ENCODE assay signal across 8 mouse cellular contexts in genomic region chr17:26452371-26452972, GRCm38 (mm10). TPM values are rescaled to one million over a fixed set of nuclear protein-coding genes. Genes with fewer than 3 reads are reported as not detected.
DNase-seq lines count a peak whose midpoint lies in the region; ATAC-seq and TF ChIP-seq lines count a peak whose summit lies in the region.
"Had no signal": no experiment of that assay in that cellular context is flagged by ENCODE, and none has a peak within 500 bp of the region (broad histone marks: within the 10 kb centered on the region; RNA-seq: fewer than 3 reads in every experiment).

No protein-coding gene starts in this region.

- H3K9ac ChIP-seq in intestine, postnatal 0 days (ENCODE audit: low read depth, low read length) = no peak overlapping the region
- H3K9ac ChIP-seq: liver, embryonic 13.5 days had no signal

- no peak overlapping the region for H3K4me2 ChIP-seq in intestine, postnatal 0 days (replicated peaks; ENCODE audit: low read depth)
- H3K4me2 ChIP-seq: liver, embryonic 13.5 days had no signal

- intact Hi-C loops in left cerebral cortex, postnatal 4 days (cut with DNase I) = loop anchor here (2.0 kb wide), 1 partner anchor 138 kb away; no protein-coding TSS in a partner anchor

- peaks cover 5% of the 10 kb centered on the region for H3K4me1 ChIP-seq in brown adipose tissue, adult 24 weeks (ENCODE audit: control insufficient read depth, insufficient read depth, insufficient read length, low read length)
- H3K4me1 ChIP-seq in intestine, postnatal 0 days (replicated peaks; ENCODE audit: control insufficient read depth, insufficient read depth, low read length) = no peaks in the 10 kb centered on the region

- no peak for ATAC-seq in intestine, postnatal 0 days

- DNase-seq in urinary bladder, postnatal 25 days (ENCODE audit: low spot score) = peak; percentile 55
- DNase-seq in urinary bladder, adult 2 months (ENCODE audit: low spot score) = no peak
- peak; percentile 85 for DNase-seq in gastrocnemius, adult 18-20 months (ENCODE audit: low spot score)
- peak; percentile 68 for DNase-seq in left cerebral cortex, postnatal 4 days
- DNase-seq in retina, postnatal 7 days (ENCODE audit: low read depth, low spot score) = peak; percentile 35
- DNase-seq: liver, embryonic 13.5 days had no signal

- no peaks in the 10 kb centered on the region for H3K36me3 ChIP-seq in intestine, postnatal 0 days (ENCODE audit: control insufficient read depth, insufficient read depth)
- H3K36me3 ChIP-seq: liver, embryonic 13.5 days had no signal

- no peak overlapping the region for H3K4me3 ChIP-seq in brown adipose tissue, adult 24 weeks (ENCODE audit: insufficient read depth, low read depth, low read length)
- no peak overlapping the region for H3K4me3 ChIP-seq in intestine, postnatal 0 days (ENCODE audit: low read depth, low read length)
- H3K4me3 ChIP-seq: liver, embryonic 13.5 days had no signal

- peak; percentile 86 for TF ChIP-seq CTCF in intestine, postnatal 0 days (IDR thresholded peaks at IDR 0.05; ENCODE audit: low read depth)

- no peaks in the 10 kb centered on the region for H3K27me3 ChIP-seq in intestine, postnatal 0 days (replicated peaks; ENCODE audit: control insufficient read depth, insufficient read depth, low read length)
- H3K27me3 ChIP-seq: liver, embryonic 13.5 days had no signal

- 60% methylated on average over 5 of the region's 5 CpGs for WGBS in intestine, postnatal 0 days

- peak overlapping the region; percentile 73 for H3K27ac ChIP-seq in brown adipose tissue, adult 24 weeks (replicated peaks; ENCODE audit: low read depth, low read length)
- H3K27ac ChIP-seq in intestine, postnatal 0 days (ENCODE audit: low read depth, low read length) = no peak overlapping the region
- H3K27ac ChIP-seq: liver, embryonic 13.5 days had no signal

- H3K9me3 ChIP-seq in intestine, postnatal 0 days (ENCODE audit: control insufficient read depth) = no peaks in the 10 kb centered on the region
- H3K9me3 ChIP-seq: liver, embryonic 13.5 days had no signal

RNA-seq across cellular contexts. Expression of gene Neurl1b, which starts 37.8 kb away (rescaled TPM):
- 7.9 and 11.1 TPM in 2 replicates for polyA plus RNA-seq in urinary bladder, adult 2 months (2012; rRNA removed)
- 0.99 and 1.8 TPM in 2 replicates for polyA plus RNA-seq in brown adipose tissue, adult 24 weeks (2012; ENCODE audit: insufficient read depth, insufficient read length, missing spikeins)
- total RNA-seq in gastrocnemius, adult 18-20 months (2021) = 1 to 10 TPM; 2.6 to 3.0 TPM
- 1.5 TPM in 2 replicates for polyA plus RNA-seq in intestine, postnatal 0 days (2015; fragmentation: Nextera tagmentation; extraction: Ambion mirVana)
- total RNA-seq in left cerebral cortex, postnatal 4 days (2021) = 10 to 100 TPM; 85.3 to 88.4 TPM
